Mouse (Mus musculus): ENCODE measurements around the gene Dgcr2. TPM values are rescaled to one million over a fixed set of nuclear protein-coding genes. Genes with fewer than 3 reads are reported as not detected.
A peak's percentile ranks its signal among the peaks of the same experiment; 100 is the strongest.

Dgcr2 gene
- polyA plus RNA-seq, 1 experiment from 2014 or later = 119 TPM

DNA sequence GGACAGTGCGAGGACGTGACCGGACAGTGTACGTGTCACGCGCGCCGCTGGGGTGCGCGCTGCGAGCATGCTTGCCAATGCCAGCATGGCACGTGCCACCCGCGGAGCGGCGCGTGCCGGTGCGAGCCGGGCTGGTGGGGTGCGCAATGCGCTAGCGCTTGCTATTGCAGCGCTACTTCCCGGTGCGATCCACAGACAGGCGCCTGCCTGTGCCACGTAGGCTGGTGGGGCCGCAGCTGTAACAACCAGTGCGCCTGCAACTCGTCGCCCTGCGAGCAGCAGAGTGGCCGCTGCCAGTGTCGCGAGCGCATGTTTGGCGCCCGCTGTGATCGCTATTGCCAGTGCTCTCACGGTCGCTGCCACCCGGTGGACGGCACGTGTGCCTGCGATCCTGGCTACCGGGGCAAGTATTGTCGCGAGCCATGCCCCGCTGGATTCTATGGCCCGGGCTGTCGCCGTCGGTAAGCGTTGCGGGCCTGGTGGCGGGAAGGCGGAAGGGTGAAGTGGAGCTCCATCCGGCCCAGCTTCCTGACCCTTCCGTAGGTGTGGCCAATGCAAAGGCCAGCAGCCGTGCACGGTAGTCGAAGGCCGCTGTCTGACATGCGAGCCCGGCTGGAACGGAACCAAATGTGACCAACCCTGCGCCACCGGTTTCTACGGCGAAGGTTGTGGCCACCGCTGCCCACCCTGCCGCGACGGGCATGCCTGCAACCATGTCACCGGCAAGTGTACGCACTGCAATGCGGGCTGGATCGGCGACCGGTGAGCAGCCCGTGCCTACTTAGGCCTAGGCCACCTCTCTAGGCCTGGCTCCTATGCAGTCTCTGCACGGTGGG is 95.3 kb downstream of the Dgcr2 start:
- H3K4me3 ChIP-seq = peak overlapping the region; percentile 40
- H3K9ac ChIP-seq = peak overlapping the region; percentile 28
- H3K4me1 ChIP-seq = peaks cover 54% of the 10 kb centered on the region
- 3% methylated on average over 83 of the region's 83 CpGs for WGBS
- ATAC-seq (replicated peaks) = peak; percentile 11; the same call in 1 of the 2 replicates
- H3K27ac ChIP-seq = no peak overlapping the region
- no peaks in the 10 kb centered on the region for H3K36me3 ChIP-seq (replicated peaks)
- no peaks in the 10 kb centered on the region for H3K9me3 ChIP-seq
- H3K27me3 ChIP-seq (replicated peaks) = peaks cover 82% of the 10 kb centered on the region
- H3K4me2 ChIP-seq = peak overlapping the region; percentile 80

DNA sequence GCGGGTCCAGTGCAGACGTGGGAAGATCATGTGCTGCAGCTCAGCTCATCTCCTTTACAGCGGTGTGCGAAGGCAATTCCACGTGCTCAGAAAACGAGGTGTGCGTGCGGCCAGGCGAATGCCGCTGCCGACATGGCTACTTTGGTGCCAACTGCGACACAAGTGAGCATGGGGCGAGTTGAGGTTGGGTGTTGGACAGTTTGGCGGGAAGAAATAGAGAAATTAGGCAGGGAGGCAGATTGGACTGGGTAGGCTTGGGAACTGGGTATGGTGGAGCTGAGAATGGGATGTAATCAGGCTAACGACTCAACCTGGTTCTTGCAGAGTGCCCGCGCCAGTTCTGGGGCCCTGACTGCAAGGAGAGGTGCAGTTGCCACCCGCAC is 95.9 kb downstream of the Dgcr2 start:
- H3K36me3 ChIP-seq (replicated peaks) = no peaks in the 10 kb centered on the region
- peak overlapping the region; percentile 40 for H3K4me3 ChIP-seq
- no peak for ATAC-seq (replicated peaks)
- WGBS = 8% methylated on average over 18 of the region's 18 CpGs
- H3K9ac ChIP-seq = peak overlapping the region; percentile 28
- H3K4me2 ChIP-seq = peak overlapping the region; percentile 80
- no peak overlapping the region for H3K27ac ChIP-seq
- H3K9me3 ChIP-seq = no peaks in the 10 kb centered on the region
- H3K27me3 ChIP-seq (replicated peaks) = peaks cover 88% of the 10 kb centered on the region
- H3K4me1 ChIP-seq = peaks cover 55% of the 10 kb centered on the region

- H3K9ac ChIP-seq = no peak overlapping the region
- no peak overlapping the region for H3K27ac ChIP-seq
- peak overlapping the region; percentile 80 for H3K4me2 ChIP-seq
- H3K36me3 ChIP-seq (replicated peaks) = no peaks in the 10 kb centered on the region
- peaks cover 92% of the 10 kb centered on the region for H3K27me3 ChIP-seq (replicated peaks)
- H3K4me3 ChIP-seq = peak overlapping the region; percentile 40; the same call in 1 of the 2 replicates
- no peak for ATAC-seq (replicated peaks)
- peaks cover 58% of the 10 kb centered on the region for H3K4me1 ChIP-seq
- no peaks in the 10 kb centered on the region for H3K9me3 ChIP-seq
- WGBS = 3% methylated on average over 7 of the region's 7 CpGs
Observed at GRCm38 (mm10) chr16:17801777-17802455, 96.4 kb downstream of the Dgcr2 start.

GRCm38 (mm10) chr16:17799584-17799983 is 98.8 kb downstream of the Dgcr2 start:
- H3K27me3 ChIP-seq (replicated peaks) = peaks cover 90% of the 10 kb centered on the region
- ATAC-seq (replicated peaks) = no peak
- no peaks in the 10 kb centered on the region for H3K9me3 ChIP-seq
- peaks cover 48% of the 10 kb centered on the region for H3K4me1 ChIP-seq
- no peak overlapping the region for H3K4me3 ChIP-seq
- H3K27ac ChIP-seq = no peak overlapping the region
- H3K36me3 ChIP-seq (replicated peaks) = no peaks in the 10 kb centered on the region
- H3K4me2 ChIP-seq = no peak overlapping the region
- no peak overlapping the region for H3K9ac ChIP-seq

DNA sequence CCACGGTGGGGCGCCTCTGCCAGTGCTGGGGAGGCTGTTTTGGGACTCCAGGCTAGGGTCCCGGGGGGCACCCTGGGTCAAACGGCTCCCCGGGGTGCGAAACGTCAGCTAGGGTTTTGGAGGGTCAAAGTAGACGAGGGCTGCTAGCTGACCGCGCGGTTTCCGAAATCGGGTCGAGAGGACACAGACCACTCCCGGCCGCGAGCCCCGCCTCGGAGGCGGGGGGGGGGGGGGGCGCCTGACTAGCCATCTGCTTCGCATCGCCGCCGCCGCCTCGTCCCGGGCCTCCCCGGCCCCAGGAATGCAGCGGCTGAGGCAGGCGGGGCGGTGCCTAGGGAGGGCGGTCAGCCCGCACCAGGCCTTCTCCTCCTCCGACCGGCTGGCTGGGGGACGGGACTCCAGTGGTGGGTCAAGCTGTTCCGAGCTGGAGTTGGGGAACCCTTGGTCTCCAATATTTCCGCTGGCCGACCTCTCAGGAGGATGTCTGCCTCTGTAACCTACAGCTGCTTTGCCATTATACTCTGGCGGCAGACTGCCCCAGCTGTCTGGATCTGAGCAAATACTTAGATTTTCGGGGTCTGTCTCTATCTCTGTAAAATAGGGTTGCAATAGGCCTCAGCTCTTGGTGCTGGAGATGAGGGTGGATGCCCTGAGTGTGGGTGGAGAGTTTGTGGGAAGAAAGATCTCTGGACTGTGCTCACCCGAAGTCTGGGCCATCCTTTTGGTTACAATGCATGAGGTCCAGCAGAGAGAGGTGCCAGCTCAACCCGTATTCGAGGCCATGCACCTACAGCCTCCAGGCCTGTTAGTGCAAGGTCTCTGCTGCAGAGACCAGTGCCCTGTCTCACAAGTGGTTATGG is 99.8 kb downstream of the Dgcr2 start:
- H3K27me3 ChIP-seq (replicated peaks) = peaks cover 80% of the 10 kb centered on the region
- ATAC-seq (replicated peaks) = no peak

DNA sequence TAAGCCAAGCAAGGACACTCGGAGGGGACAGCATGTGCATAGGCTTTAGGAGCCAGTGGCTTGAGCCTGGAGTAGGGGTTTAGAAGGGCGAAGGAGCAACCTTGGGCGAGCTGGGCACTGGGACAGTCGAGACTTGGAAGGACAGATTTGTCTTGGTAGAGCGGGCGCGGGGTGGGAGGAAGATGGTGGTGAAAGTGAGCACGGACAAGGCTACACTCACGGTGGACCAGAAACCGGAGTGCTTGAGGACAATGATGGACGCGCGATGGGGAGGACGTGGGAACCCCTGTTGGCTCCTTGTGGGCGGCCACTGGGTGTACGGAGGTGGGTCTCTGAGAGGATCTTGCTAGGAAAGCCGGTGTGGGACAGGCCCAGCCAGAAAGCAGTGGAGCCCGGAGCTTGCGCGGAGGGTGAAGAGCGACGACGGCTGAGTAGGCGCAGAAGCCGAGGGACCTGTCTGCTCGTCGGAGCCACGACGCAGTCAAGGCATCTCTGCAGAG is 100.5 kb downstream of the Dgcr2 start:
- 4% methylated on average over 29 of the region's 29 CpGs for WGBS
- Histone ChIP-seq H3K9ac (no peak overlapping the region), H3K27me3 (replicated peaks) (peaks cover 73% of the 10 kb centered on the region), H3K9me3 (no peaks in the 10 kb centered on the region), H3K27ac (no peak overlapping the region), H3K36me3 (replicated peaks) (peaks cover 3% of the 10 kb centered on the region; the same call in 1 of the 2 replicates), H3K4me2 (peak overlapping the region; percentile 87), H3K4me1 (peaks cover 31% of the 10 kb centered on the region), H3K4me3 (peak overlapping the region; percentile 46)
- 0 out of 2 replicates have a peak, but pooled peaks have one; percentile 1 for ATAC-seq (replicated peaks)

More for the DNA sequence above, 99.8 kb downstream of the Dgcr2 start:
- Histone ChIP-seq H3K27ac (no peak overlapping the region), H3K4me1 (peaks cover 37% of the 10 kb centered on the region), H3K4me2 (peak overlapping the region; percentile 87), H3K4me3 (peak overlapping the region; percentile 46), H3K36me3 (replicated peaks) (peaks cover under 1% of the 10 kb centered on the region; the same call in 1 of the 2 replicates), H3K9me3 (no peaks in the 10 kb centered on the region), H3K9ac (no peak overlapping the region)
- 3% methylated on average over 43 of the region's 45 CpGs for WGBS

GRCm38 (mm10) chr16:17796971-17797811 is 101.2 kb downstream of the Dgcr2 start, which contains the start of gene Scarf2:
Gene Scarf2 (plus strand): TSS chr16:17797282.
- WGBS = under 1% methylated on average over 76 of the region's 81 CpGs
- 0 out of 2 replicates have a peak, but pooled peaks have one; percentile 12 for ATAC-seq (replicated peaks)

DNA sequence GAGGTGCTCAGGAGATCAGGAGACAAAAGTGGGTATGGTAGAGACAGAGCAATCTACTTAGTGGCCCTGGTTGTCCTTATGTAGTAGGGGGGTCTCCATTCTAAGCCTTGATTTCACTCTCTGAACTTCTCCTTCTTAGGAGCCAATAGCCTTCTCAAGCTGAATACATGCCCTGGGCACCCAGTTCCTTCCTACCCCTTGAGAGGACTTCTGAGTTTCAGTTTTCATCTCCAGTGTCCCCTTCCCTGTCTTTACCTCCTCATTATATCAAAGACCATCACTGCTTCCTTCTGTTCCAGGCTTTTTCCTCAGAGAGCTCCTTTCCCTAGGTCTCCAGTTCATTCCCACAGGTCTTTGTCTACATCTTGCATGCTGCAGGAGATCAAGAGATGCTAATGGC is 101.8 kb downstream of the Dgcr2 start:
- Histone ChIP-seq H3K4me1 (peaks cover 22% of the 10 kb centered on the region), H3K27me3 (replicated peaks) (peaks cover 60% of the 10 kb centered on the region), H3K27ac (no peak overlapping the region), H3K36me3 (replicated peaks) (peaks cover 3% of the 10 kb centered on the region; the same call in 1 of the 2 replicates), H3K9me3 (no peaks in the 10 kb centered on the region), H3K4me3 (peak overlapping the region; percentile 46), H3K9ac (0 out of 2 replicates have a peak overlapping the region, but pooled peaks have one; percentile 40), H3K4me2 (peak overlapping the region; percentile 87)
- no peak for ATAC-seq (replicated peaks)

More at GRCm38 (mm10) chr16:17796971-17797811, 101.2 kb downstream of the Dgcr2 start, which contains the start of gene Scarf2:
- Histone ChIP-seq H3K4me1 (peaks cover 24% of the 10 kb centered on the region), H3K9me3 (no peaks in the 10 kb centered on the region), H3K27me3 (replicated peaks) (peaks cover 66% of the 10 kb centered on the region), H3K27ac (no peak within 1 kb of the TSS), H3K36me3 (replicated peaks) (peaks cover 3% of the 10 kb centered on the region; the same call in 1 of the 2 replicates), H3K4me3 (peak within 1 kb of the TSS; percentile 46), H3K9ac (peak within 1 kb of the TSS; percentile 40), H3K4me2 (peak within 1 kb of the TSS; percentile 87)

DNA sequence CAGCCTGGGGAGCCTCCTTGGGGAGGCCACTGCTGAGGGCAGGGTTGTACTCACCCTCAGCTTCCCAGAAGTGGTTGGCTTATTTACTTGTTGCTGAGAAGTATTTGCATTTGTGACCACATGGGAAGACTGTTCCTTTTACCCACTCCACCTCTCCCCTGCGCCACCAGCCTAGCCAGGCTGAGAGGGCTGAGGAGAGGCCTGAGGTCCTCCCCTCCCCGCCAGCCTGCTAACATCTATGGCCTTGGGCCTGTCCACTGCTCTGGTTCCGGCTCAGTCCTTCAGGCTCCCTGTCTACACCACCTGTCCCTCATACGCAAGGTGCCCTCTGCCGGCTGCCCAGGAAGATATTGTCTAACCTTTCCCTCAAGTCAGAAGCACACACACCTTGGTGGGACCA is 102.7 kb downstream of the Dgcr2 start:
- peaks cover 22% of the 10 kb centered on the region for H3K4me1 ChIP-seq
- 59% methylated on average over 5 of the region's 5 CpGs for WGBS
- no peak overlapping the region for H3K27ac ChIP-seq
- no peak overlapping the region for H3K4me2 ChIP-seq
- H3K36me3 ChIP-seq (replicated peaks) = peaks cover 4% of the 10 kb centered on the region
- ATAC-seq (replicated peaks) = no peak
- H3K4me3 ChIP-seq = no peak overlapping the region
- H3K27me3 ChIP-seq (replicated peaks) = peaks cover 51% of the 10 kb centered on the region
- no peaks in the 10 kb centered on the region for H3K9me3 ChIP-seq
- no peak overlapping the region for H3K9ac ChIP-seq

- H3K27me3 ChIP-seq (replicated peaks) = peaks cover 37% of the 10 kb centered on the region
- no peak overlapping the region for H3K9ac ChIP-seq
- H3K36me3 ChIP-seq (replicated peaks) = peaks cover 17% of the 10 kb centered on the region
- H3K4me3 ChIP-seq = no peak overlapping the region
- H3K4me1 ChIP-seq = peaks cover 22% of the 10 kb centered on the region
- H3K9me3 ChIP-seq = no peaks in the 10 kb centered on the region
- no peak for ATAC-seq (replicated peaks)
- H3K4me2 ChIP-seq = no peak overlapping the region
- H3K27ac ChIP-seq = no peak overlapping the region
- WGBS = 94% methylated on average over 4 of the region's 4 CpGs
Observed at GRCm38 (mm10) chr16:17794047-17794446, 104.3 kb downstream of the Dgcr2 start.

GRCm38 (mm10) chr16:17792728-17793127 is 105.6 kb downstream of the Dgcr2 start:
- peaks cover 24% of the 10 kb centered on the region for H3K27me3 ChIP-seq (replicated peaks)
- no peak overlapping the region for H3K4me3 ChIP-seq
- H3K4me1 ChIP-seq = peaks cover 12% of the 10 kb centered on the region
- no peak for ATAC-seq (replicated peaks)
- H3K9me3 ChIP-seq = no peaks in the 10 kb centered on the region
- peaks cover 17% of the 10 kb centered on the region for H3K36me3 ChIP-seq (replicated peaks)
- WGBS = 70% methylated on average over 3 of the region's 3 CpGs
- H3K27ac ChIP-seq = no peak overlapping the region
- no peak overlapping the region for H3K9ac ChIP-seq
- H3K4me2 ChIP-seq = no peak overlapping the region

All from midbrain, embryonic 15.5 days (tissue).